Mouse (Mus musculus) megakaryocyte, embryonic 14.5 days (primary cell): ENCODE results near the gene Tmem266.

Experiments used
- FLI1 ChIP-seq: IDR thresholded peaks from 2 replicates; pipeline ENCODE4 v1.6.1; 2012; ENCODE audit warnings: low read length, inconsistent platforms, mixed read lengths
- GATA1 ChIP-seq: IDR thresholded peaks from 3 replicates; pipeline ENCODE4 v1.6.1; 2012; ENCODE audit warnings: mixed read lengths, low read length, inconsistent platforms, borderline replicate concordance

- no peak for TF ChIP-seq GATA1
- TF ChIP-seq FLI1, result no peak
These were observed 124.7 kb downstream of the Tmem266 start for GRCm38 (mm10) chr9:55451426-55451825.
